Mouse (Mus musculus) E14TG2a.4 (cell line): ENCODE data around the gene Phex.
A peak's percentile ranks its signal among the peaks of the same experiment; 100 is the strongest.

ENCODE experiments used
- H3K27me3 ChIP-seq: 2 replicates; pipeline ENCODE4 v1.6.1; 2014; ENCODE audit warnings: low read length, control low read depth; ENCODE audit not compliant: insufficient read depth
- H3K36me3 ChIP-seq: 2 replicates; pipeline ENCODE4 v1.6.1; 2014; ENCODE audit warnings: low read length, control low read depth; ENCODE audit not compliant: insufficient read depth
- H3K4me1 ChIP-seq: replicated peaks from 2 replicates; pipeline ENCODE4 v1.6.1; 2014; ENCODE audit warnings: low read depth, low read length, control low read depth
- H3K4me3 ChIP-seq: replicated peaks from 2 replicates; pipeline ENCODE4 v1.5.1; 2014; ENCODE audit warnings: mild to moderate bottlenecking, low read length
- H3K9me3 ChIP-seq: 2 replicates; pipeline ENCODE4 v1.6.1; 2014; ENCODE audit warnings: low read length, control low read depth
- CTCF ChIP-seq: conservative IDR thresholded peaks from 2 replicates; pipeline ENCODE4 v1.5.1; 2014; ENCODE audit warnings: low read length
- NANOG ChIP-seq: IDR thresholded peaks from 2 replicates; pipeline ENCODE4 v1.6.1; 2014; ENCODE audit warnings: borderline replicate concordance, low read length, mixed read lengths
- POU5F1 ChIP-seq: IDR thresholded peaks from 2 replicates; pipeline ENCODE4 v1.6.1; 2014; ENCODE audit warnings: low read length, borderline replicate concordance

Phex gene

GRCm38 (mm10) chrX:157305852-157306232 lies 109.3 kb downstream of the Phex start:
- no peaks in the 10 kb centered on the region; the same call in 1 of the 2 replicates for H3K27me3 ChIP-seq
- H3K36me3 ChIP-seq, result no peaks in the 10 kb centered on the region
- no peak overlapping the region for H3K4me3 ChIP-seq
- H3K9me3 ChIP-seq, result no peaks in the 10 kb centered on the region
- H3K4me1 ChIP-seq, result no peaks in the 10 kb centered on the region
- no peak for TF ChIP-seq POU5F1
- no peak for TF ChIP-seq CTCF

GRCm38 (mm10) chrX:157305193-157305851 lies 109.8 kb downstream of the Phex start:
- no peak overlapping the region for H3K4me3 ChIP-seq

GRCm38 (mm10) chrX:157292411-157292810 lies 122.7 kb downstream of the Phex start:
- H3K9me3 ChIP-seq, result no peaks in the 10 kb centered on the region
- H3K4me1 ChIP-seq, result no peaks in the 10 kb centered on the region
- no peaks in the 10 kb centered on the region for H3K36me3 ChIP-seq
- H3K4me3 ChIP-seq, result no peak overlapping the region
- TF ChIP-seq POU5F1 (no peak), NANOG (no peak), CTCF (no peak)
- no peaks in the 10 kb centered on the region for H3K27me3 ChIP-seq

More at GRCm38 (mm10) chrX:157305193-157305851, 109.8 kb downstream of the Phex start:
- Histone ChIP-seq H3K36me3 (no peaks in the 10 kb centered on the region), H3K9me3 (no peaks in the 10 kb centered on the region), H3K4me1 (no peaks in the 10 kb centered on the region), H3K27me3 (no peaks in the 10 kb centered on the region; the same call in 1 of the 2 replicates)
- TF ChIP-seq NANOG (no peak), POU5F1 (no peak), CTCF (no peak)

GRCm38 (mm10) chrX:157276581-157276980 lies 138.5 kb downstream of the Phex start:
- Histone ChIP-seq H3K36me3 (no peaks in the 10 kb centered on the region), H3K9me3 (no peaks in the 10 kb centered on the region), H3K4me3 (no peak overlapping the region), H3K4me1 (no peaks in the 10 kb centered on the region), H3K27me3 (no peaks in the 10 kb centered on the region)
- TF ChIP-seq CTCF (no peak), POU5F1 (no peak), NANOG (no peak)

GRCm38 (mm10) chrX:157273291-157273690 lies 141.8 kb downstream of the Phex start:
- no peak overlapping the region for H3K4me3 ChIP-seq
- H3K4me1 ChIP-seq, result no peaks in the 10 kb centered on the region
- no peaks in the 10 kb centered on the region for H3K9me3 ChIP-seq
- no peaks in the 10 kb centered on the region for H3K36me3 ChIP-seq
- no peaks in the 10 kb centered on the region for H3K27me3 ChIP-seq
- TF ChIP-seq NANOG (no peak), POU5F1 (no peak), CTCF (no peak)

- Histone ChIP-seq H3K9me3 (no peaks in the 10 kb centered on the region), H3K36me3 (no peaks in the 10 kb centered on the region), H3K27me3 (no peaks in the 10 kb centered on the region), H3K4me1 (no peaks in the 10 kb centered on the region), H3K4me3 (no peak overlapping the region)
- no peak for TF ChIP-seq NANOG
- no peak for TF ChIP-seq CTCF
- no peak for TF ChIP-seq POU5F1
Observed at GRCm38 (mm10) chrX:157271609-157272008, 143.5 kb downstream of the Phex start.

GRCm38 (mm10) chrX:157269726-157270305 lies 145.3 kb downstream of the Phex start:
- Histone ChIP-seq H3K4me1 (no peaks in the 10 kb centered on the region), H3K27me3 (no peaks in the 10 kb centered on the region), H3K36me3 (no peaks in the 10 kb centered on the region), H3K4me3 (no peak overlapping the region), H3K9me3 (no peaks in the 10 kb centered on the region)
- TF ChIP-seq POU5F1, result no peak
- peak; percentile 9; the same call in 1 of the 2 replicates for TF ChIP-seq NANOG
- TF ChIP-seq CTCF, result no peak

GRCm38 (mm10) chrX:157268141-157268540 lies 147.0 kb downstream of the Phex start:
- Histone ChIP-seq H3K4me3 (no peak overlapping the region), H3K4me1 (no peaks in the 10 kb centered on the region)
- no peak for TF ChIP-seq POU5F1
- no peak for TF ChIP-seq CTCF
- no peak for TF ChIP-seq NANOG

GRCm38 (mm10) chrX:157202736-157203135 lies 212.4 kb downstream of the Phex start:
- H3K4me1 ChIP-seq, result no peaks in the 10 kb centered on the region
- no peaks in the 10 kb centered on the region for H3K27me3 ChIP-seq
- H3K36me3 ChIP-seq, result no peaks in the 10 kb centered on the region
- no peaks in the 10 kb centered on the region for H3K9me3 ChIP-seq
- H3K4me3 ChIP-seq, result no peak overlapping the region
- no peak for TF ChIP-seq NANOG
- no peak for TF ChIP-seq POU5F1
- TF ChIP-seq CTCF, result no peak

More at GRCm38 (mm10) chrX:157268141-157268540, 147.0 kb downstream of the Phex start:
- Histone ChIP-seq H3K9me3 (no peaks in the 10 kb centered on the region), H3K27me3 (no peaks in the 10 kb centered on the region), H3K36me3 (no peaks in the 10 kb centered on the region)
